Mouse (Mus musculus) liver, adult 2 months (tissue): ENCODE data around the gene Gm37240.

ENCODE experiments used
- CTCF ChIP-seq: fragments of 200-500 bp; IDR thresholded peaks from 2 replicates; pipeline ENCODE4 v1.5.1; 2011; ENCODE audit warnings: low read depth, low read length, control low read depth
- POLR2A ChIP-seq: fragments of 200-500 bp; IDR thresholded peaks from 2 replicates; pipeline ENCODE4 v1.6.1; 2011; ENCODE audit warnings: low read length, control low read depth; ENCODE audit not compliant: insufficient read depth; ENCODE audit errors: extremely low read depth

DNA sequence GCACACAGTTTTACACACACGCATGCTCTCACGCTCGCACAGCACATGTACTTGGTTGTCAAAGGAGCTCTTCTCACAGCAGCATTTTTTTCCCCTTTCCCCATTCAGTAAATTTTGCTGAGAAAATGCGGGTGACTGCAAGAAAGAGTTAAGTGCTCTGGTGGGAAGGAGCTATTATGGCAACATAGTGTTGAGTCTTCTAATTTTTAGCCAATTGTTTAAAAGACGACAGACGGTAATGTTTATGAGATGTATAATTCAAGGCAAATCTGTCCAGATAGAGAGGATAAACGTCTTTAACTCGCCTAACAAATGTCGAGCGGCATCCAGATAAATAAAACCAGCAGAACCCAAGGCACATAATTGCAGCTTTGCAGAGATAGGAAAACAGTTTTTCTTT is 726.5 kb downstream of the Gm37240 start:
- TF ChIP-seq POLR2A (no peak), CTCF (no peak)
